Mouse (Mus musculus) heart, adult 11 months (tissue): Measurements from ENCODE around the gene Pcyt2.
"Not testable (repeated sequence)": the region's sequence is repeated elsewhere in the genome, so short reads cannot be mapped to it uniquely, and the experiment has no call there.

ENCODE experiments used
- DNase-seq: peaks from one replicate; pipeline ENCODE4 v3.0.0; 2022

The Pcyt2 gene

DNA sequence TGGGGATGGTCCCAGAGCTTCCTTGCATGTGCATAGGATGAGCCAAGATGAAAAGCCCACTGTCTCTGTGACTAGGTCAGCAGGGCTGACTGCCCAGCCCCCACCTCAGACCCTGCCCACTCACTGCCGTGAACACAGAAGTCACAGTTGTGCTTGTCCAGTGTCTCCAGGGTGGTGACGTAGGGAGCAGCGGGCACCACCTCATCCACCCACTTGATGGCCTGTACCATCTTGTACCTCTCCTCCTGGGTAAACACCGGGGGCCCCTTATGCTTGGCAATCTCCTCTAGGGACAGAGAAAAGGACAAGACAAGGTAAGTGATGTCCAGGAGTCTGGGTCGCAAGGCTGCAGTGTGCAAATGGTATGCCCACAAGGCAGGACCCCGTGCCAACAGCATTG is 2.6 kb downstream of the Pcyt2 start:
- peak; percentile 91 for DNase-seq

GRCm38 (mm10) chr11:120613976-120614375 is 3.8 kb downstream of the Pcyt2 start:
- peak; percentile 91 for DNase-seq

- DNase-seq = peak; percentile 89
Measured at GRCm38 (mm10) chr11:120613481-120613972, 4.2 kb downstream of the Pcyt2 start.

DNA sequence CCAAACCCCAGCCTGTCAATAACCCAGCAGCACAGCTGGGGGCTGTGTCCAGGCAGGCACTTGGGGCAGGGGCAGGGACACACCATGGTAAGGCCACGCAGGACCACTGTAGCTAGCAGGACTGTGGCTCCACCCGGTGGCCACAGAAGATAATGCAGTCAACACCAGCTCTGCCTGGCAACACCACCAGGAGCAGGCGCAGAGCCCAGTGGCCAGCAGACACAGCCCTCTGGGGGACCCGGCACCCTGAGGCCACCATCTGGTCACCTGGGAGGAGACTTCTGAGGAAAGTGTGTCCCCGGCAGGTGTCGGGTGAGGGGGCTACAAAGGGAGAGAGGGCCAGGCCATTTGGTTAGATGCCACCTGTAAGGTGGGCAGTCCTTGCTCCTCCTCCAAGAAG is 5.0 kb downstream of the Pcyt2 start:
- peak; percentile 97 for DNase-seq

- peak; percentile 90 for DNase-seq
Measured at GRCm38 (mm10) chr11:120610477-120611046, 7.2 kb downstream of the Pcyt2 start.

GRCm38 (mm10) chr11:120609250-120609649 is 8.5 kb downstream of the Pcyt2 start:
- no peak for DNase-seq

GRCm38 (mm10) chr11:120608241-120609034 is 9.3 kb downstream of the Pcyt2 start, which contains the start of gene Npb:
Gene Npb (plus strand): TSS chr11:120608477.
- no peak for DNase-seq

- no peak for DNase-seq
Measured at GRCm38 (mm10) chr11:120606764-120607163, 11.0 kb downstream of the Pcyt2 start.

- no peak for DNase-seq
Measured at GRCm38 (mm10) chr11:120605667-120606066, 12.1 kb downstream of the Pcyt2 start.

GRCm38 (mm10) chr11:120603545-120603944 is 14.2 kb downstream of the Pcyt2 start:
- DNase-seq = no peak

GRCm38 (mm10) chr11:120600716-120601115 is 17.0 kb downstream of the Pcyt2 start:
- DNase-seq = no peak

DNA sequence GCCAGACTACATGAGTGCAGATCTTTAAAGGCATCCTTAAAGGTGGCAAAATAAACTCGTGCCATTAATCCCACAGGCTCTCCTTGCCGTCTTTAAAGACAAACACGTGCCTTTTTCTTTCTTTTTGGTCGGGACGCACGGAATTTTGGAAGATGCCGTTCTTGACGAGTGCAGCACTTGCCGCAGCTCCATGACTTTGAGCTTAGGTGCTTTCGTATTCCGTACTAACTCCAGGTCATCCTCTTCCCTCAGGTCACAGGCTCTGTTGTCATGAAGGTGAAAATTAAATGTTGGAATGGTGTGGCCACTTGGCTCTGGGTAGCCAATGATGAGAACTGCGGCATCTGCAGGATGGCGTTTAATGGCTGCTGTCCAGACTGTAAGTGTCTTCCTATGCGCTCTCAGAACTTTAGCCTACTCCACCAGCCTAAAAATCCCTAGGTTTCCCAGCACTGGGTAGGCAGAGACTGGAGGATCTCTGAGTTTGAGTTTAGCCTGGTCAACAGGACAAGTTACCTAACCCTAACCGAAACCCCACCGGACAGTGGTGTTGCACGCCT is 18.7 kb downstream of the Pcyt2 start:
- DNase-seq = peak; percentile 86

DNA sequence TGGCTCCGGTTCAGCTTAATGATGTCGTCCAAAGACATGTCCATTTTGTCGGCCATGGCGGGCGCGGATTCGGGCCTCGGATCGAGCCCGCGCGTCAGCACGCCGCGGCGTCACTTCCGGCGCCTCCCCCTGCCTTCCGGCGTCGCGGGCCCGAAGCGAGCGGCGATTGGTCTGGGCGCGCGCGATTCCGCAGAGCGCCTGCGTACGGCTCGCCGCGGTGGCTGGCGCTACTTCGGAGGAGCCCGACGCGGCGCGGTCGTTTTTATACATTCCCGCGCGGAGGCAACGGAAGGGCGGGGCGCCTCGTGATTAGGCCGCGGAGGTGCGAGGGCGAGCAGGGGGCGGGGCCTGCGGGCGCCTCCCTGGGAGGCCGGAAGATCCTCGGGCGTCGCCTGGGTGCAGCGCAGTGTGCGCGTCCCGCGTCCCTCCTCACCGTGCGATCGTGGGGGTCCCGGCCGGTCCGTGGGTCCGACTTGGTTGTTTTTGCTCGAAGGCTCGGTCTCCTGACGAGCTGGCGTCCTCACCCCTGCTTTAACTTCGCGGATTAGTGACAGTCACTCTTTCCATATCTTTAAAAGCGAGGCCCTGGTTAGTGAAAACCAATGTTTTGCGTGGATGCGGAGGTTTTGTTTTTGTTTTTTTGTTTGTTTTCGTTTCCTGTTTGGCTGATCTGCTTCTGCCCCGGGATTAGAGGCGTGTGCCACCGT is 19.3 kb downstream of the Pcyt2 start, which contains the start of the genes Alyref and Anapc11:
TSS of gene Alyref (minus strand) at position 83 of the 707 bp plus-strand sequence.
TSS of gene Anapc11 (plus strand) at position 139 of the 707 bp plus-strand sequence.
- peak; percentile 99 for DNase-seq

- peak; percentile 93 for DNase-seq
Measured at GRCm38 (mm10) chr11:120597240-120598235, 20.2 kb downstream of the Pcyt2 start.

DNA sequence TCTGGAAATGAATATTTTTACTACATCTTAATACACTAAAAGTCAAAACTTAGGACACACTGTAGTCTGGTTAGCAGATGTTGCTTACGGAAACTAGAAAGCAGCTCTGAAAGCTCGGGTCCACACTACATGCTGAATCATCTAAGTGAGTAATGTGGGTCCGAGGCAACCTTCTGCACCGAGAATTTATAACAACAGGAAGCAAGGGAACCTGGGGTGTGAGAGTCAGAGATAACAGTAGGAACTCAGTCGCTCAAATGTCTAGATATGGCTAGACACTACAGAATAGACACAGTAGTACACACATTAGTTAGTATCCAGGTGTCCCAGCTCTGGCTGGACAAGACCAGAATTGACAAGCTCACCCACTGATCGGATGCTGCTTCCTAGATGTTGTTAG is 29.2 kb downstream of the Pcyt2 start:
- no peak for DNase-seq

GRCm38 (mm10) chr11:120583937-120584336 is 33.8 kb downstream of the Pcyt2 start:
- no peak for DNase-seq

GRCm38 (mm10) chr11:120582982-120583293 is 34.8 kb downstream of the Pcyt2 start:
- not testable (repeated sequence) for DNase-seq

DNA sequence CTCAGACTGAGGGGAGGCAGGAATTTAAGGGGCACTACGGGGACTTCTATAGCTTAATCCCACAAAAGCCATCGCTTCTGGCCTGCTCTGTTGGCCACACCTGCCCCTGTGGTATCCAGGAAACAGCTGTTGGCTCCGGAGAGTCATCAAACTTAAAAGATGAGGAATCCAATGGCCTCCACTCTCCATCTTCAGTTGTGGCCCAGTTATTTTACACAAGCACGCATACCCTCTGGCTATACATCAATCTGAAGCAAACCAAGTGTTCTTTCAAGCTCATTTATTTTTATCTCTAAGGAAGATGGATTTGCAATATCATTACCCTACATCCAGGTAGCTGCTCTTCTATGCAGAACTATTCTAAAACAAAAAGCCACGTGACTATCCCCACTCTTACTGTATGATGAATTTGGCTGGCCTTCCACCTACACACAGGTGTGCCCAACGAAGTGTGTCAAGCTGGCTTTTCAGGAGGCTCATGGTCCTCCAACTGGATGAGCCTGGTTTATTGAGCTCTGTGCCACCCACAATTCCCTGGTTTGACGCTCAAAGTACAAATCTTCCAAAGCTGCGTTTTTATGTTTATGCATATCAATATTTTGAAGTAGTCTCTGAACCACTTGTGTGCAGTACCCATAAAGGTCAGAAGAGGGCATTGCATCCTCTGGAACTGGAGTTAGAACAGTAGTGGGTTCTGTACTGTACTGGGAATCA is 35.3 kb downstream of the Pcyt2 start:
- DNase-seq = peak; percentile 89

- peak; percentile 99 for DNase-seq
Measured at GRCm38 (mm10) chr11:120581490-120582267, 36.1 kb downstream of the Pcyt2 start, which contains the start of gene Arhgdia. Gene Arhgdia (minus strand): TSS chr11:120581624.

- DNase-seq = peak; percentile 96
Measured at GRCm38 (mm10) chr11:120580871-120581331, 36.8 kb downstream of the Pcyt2 start.
